13 mouse cellular contexts compared by ENCODE assay signal in the genomic region with DNA sequence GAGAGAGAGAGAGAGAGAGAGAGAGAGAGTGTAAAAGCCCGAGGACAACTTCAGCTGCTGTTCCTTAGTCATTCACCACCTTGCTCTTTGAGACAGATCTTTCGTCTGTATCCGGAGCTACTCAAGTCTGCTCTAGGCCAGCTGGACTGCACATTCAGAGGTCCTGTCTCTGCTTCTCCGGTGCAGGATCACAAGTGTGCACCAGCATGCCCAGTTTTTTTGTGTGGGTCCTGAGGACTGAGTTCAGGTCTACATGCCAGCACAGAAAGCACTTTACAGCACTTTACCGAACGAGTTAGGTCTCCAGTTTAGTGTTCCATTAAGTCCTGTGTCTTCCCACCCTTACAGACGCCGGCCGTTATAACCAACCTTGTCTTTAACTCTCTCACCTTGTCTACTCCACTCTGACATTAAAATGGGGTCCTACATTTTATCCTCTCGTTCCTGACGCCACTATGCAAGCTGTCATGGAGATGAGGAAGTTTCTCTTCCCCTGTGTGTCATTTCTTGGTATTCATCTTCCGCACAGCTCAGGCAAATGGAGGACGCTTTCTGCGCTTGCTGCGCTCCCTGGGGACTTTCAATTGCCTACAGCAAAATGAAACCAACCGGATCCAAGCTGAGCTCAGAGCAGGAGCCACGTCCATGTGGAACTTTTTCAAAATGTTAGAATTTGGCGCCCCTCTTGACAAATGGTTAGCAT.
DNase-seq lines count a peak whose midpoint lies in the region; ATAC-seq and TF ChIP-seq lines count a peak whose summit lies in the region.
"Had no signal": no experiment of that assay in that cellular context is flagged by ENCODE, and none has a peak within 500 bp of the region (broad histone marks: within the 10 kb centered on the region; RNA-seq: fewer than 3 reads in every experiment).

No protein-coding gene starts in this region.

- no peaks in the 10 kb centered on the region for H3K36me3 ChIP-seq in embryonic facial prominence, embryonic 14.5 days (ENCODE audit: control insufficient read depth, insufficient read depth, low read length)
- H3K36me3 ChIP-seq in embryonic facial prominence, embryonic 10.5 days (replicated peaks) = no peaks in the 10 kb centered on the region
- no peaks in the 10 kb centered on the region for H3K36me3 ChIP-seq in kidney, adult 2 months (ENCODE audit: control insufficient read depth, insufficient read depth, low read length)
- no peaks in the 10 kb centered on the region for H3K36me3 ChIP-seq in limb, embryonic 15.5 days
- H3K36me3 ChIP-seq: liver, embryonic 15.5 days had no signal

- DNase-seq in embryonic facial prominence, embryonic 14.5 days (ENCODE audit: low spot score) = peak; percentile 62
- DNase-seq in embryonic facial prominence, embryonic 10.5 days (ENCODE audit: low spot score) = no peak
- peak; percentile 17 for DNase-seq in kidney, adult 2 months
- DNase-seq in kidney, postnatal 10 days = no peak
- peak; percentile 37 for DNase-seq in 3134 (ENCODE audit: extremely low read depth, insufficient read length, low spot score)
- no peak for DNase-seq in Muller cell, postnatal 12 days (ENCODE audit: inconsistent ontology term)
- no peak for DNase-seq in thymus, postnatal 4 days
- DNase-seq: adrenal gland, adult 2 months; cerebellum, postnatal 36 days; spleen, adult 18-20 months had no signal

- TF ChIP-seq POLR2A in kidney, adult 2 months (IDR thresholded peaks at IDR 0.05; ENCODE audit: low read depth, low read length) = no peak

- TF ChIP-seq CTCF in kidney, adult 2 months (conservative IDR thresholded peaks at IDR 0.05; ENCODE audit: insufficient read depth, insufficient read length, low read depth, low read length) = no peak

- no peak for ATAC-seq in embryonic facial prominence, embryonic 14.5 days (ENCODE audit: low read depth)
- ATAC-seq in limb, embryonic 15.5 days (ENCODE audit: insufficient number of reproducible peaks, low FRiP score, low TSS enrichment, low read depth) = no peak

- H3K27ac ChIP-seq in embryonic facial prominence, embryonic 14.5 days (replicated peaks; ENCODE audit: low read depth, low read length) = peak overlapping the region; percentile 19; the same call in 1 of the 2 replicates
- no peak overlapping the region; the same call in 1 of the 2 replicates for H3K27ac ChIP-seq in embryonic facial prominence, embryonic 10.5 days (replicated peaks)
- peak overlapping the region; percentile 62 for H3K27ac ChIP-seq in kidney, adult 2 months (ENCODE audit: insufficient read depth, low read depth, low read length)
- 0 out of 2 replicates have a peak overlapping the region, but pooled peaks have one; percentile 23 for H3K27ac ChIP-seq in limb, embryonic 15.5 days
- H3K27ac ChIP-seq: liver, embryonic 15.5 days had no signal

- H3K4me1 ChIP-seq in embryonic facial prominence, embryonic 14.5 days (ENCODE audit: control insufficient read depth, insufficient read depth, low read length) = peaks cover 26% of the 10 kb centered on the region
- peaks cover 27% of the 10 kb centered on the region for H3K4me1 ChIP-seq in embryonic facial prominence, embryonic 10.5 days
- H3K4me1 ChIP-seq in kidney, adult 2 months (ENCODE audit: control insufficient read depth, insufficient read depth, low read length) = no peaks in the 10 kb centered on the region
- H3K4me1 ChIP-seq in limb, embryonic 15.5 days = peaks cover 37% of the 10 kb centered on the region
- H3K4me1 ChIP-seq: liver, embryonic 15.5 days had no signal

- H3K27me3 ChIP-seq in embryonic facial prominence, embryonic 14.5 days (replicated peaks; ENCODE audit: control insufficient read depth, insufficient read depth, low read length) = no peaks in the 10 kb centered on the region
- H3K27me3 ChIP-seq in embryonic facial prominence, embryonic 10.5 days (replicated peaks; ENCODE audit: low read depth, poor library complexity, severe bottlenecking) = no peaks in the 10 kb centered on the region
- no peaks in the 10 kb centered on the region for H3K27me3 ChIP-seq in kidney, adult 2 months (replicated peaks; ENCODE audit: control insufficient read depth, insufficient read depth, low read length)
- H3K27me3 ChIP-seq in limb, embryonic 15.5 days = no peaks in the 10 kb centered on the region
- H3K27me3 ChIP-seq: liver, embryonic 15.5 days had no signal

- H3K9ac ChIP-seq in embryonic facial prominence, embryonic 14.5 days (ENCODE audit: low read depth, low read length) = no peak overlapping the region
- H3K9ac ChIP-seq in limb, embryonic 15.5 days = no peak overlapping the region
- H3K9ac ChIP-seq: liver, embryonic 15.5 days had no signal

- H3K9me3 ChIP-seq in embryonic facial prominence, embryonic 14.5 days (ENCODE audit: control insufficient read depth, low read length) = no peaks in the 10 kb centered on the region
- H3K9me3 ChIP-seq in embryonic facial prominence, embryonic 10.5 days = no peaks in the 10 kb centered on the region
- H3K9me3 ChIP-seq in limb, embryonic 15.5 days = no peaks in the 10 kb centered on the region
- H3K9me3 ChIP-seq: liver, embryonic 15.5 days had no signal

- H3K4me3 ChIP-seq in embryonic facial prominence, embryonic 14.5 days (ENCODE audit: low read depth, low read length) = no peak overlapping the region
- no peak overlapping the region for H3K4me3 ChIP-seq in embryonic facial prominence, embryonic 10.5 days
- peak overlapping the region; percentile 24; the same call in 1 of the 2 replicates for H3K4me3 ChIP-seq in kidney, adult 2 months (ENCODE audit: insufficient read depth, low read depth, low read length)
- no peak overlapping the region for H3K4me3 ChIP-seq in limb, embryonic 15.5 days
- H3K4me3 ChIP-seq: erythroblast, embryonic 14.5 days; liver, embryonic 15.5 days had no signal

- H3K4me2 ChIP-seq in embryonic facial prominence, embryonic 14.5 days (ENCODE audit: low read depth, low read length) = peak overlapping the region; percentile 25
- no peak overlapping the region for H3K4me2 ChIP-seq in limb, embryonic 15.5 days
- H3K4me2 ChIP-seq: liver, embryonic 15.5 days had no signal

- WGBS in embryonic facial prominence, embryonic 14.5 days = 55% methylated on average over 18 of the region's 18 CpGs
- 77% methylated on average over 18 of the region's 18 CpGs for WGBS in embryonic facial prominence, embryonic 10.5 days
- 61% methylated on average over 18 of the region's 18 CpGs for WGBS in kidney, adult 2 months
- WGBS in limb, embryonic 15.5 days = 59% methylated on average over 18 of the region's 18 CpGs

Comparison
In these comparisons a context has a peak if more than half of its experiments do, and no peak if none do; other contexts are left out.
1. DNase-seq: peak in embryonic facial prominence, embryonic 14.5 days (single experiment), kidney, adult 2 months (single experiment) and 3134 (single experiment); none in embryonic facial prominence, embryonic 10.5 days (single experiment), kidney, postnatal 10 days (single experiment), Muller cell, postnatal 12 days (single experiment) and thymus, postnatal 4 days (single experiment).